Mouse (Mus musculus): ENCODE data around the gene Ogfod2. TPM values are rescaled to one million over a fixed set of nuclear protein-coding genes. Genes with fewer than 3 reads are reported as not detected.

The Ogfod2 gene
- total RNA-seq (2021), result 10 to 100 TPM; 36.3 to 39.2 TPM
- long read RNA-seq, experiment 1, transcript Ogfod2-201 (7 exons, 1,596 nt), result major isoform, 21 of 39 reads
- long read RNA-seq, experiment 1, partial matches to known transcripts, result 1 of 39 reads
- long read RNA-seq, experiment 1, other reads (novel, unspliced or antisense), result 11 of 39 reads
- long read RNA-seq, experiment 2, transcript Ogfod2-201 (7 exons, 1,596 nt), result major isoform, 22 of 36 reads
- long read RNA-seq, experiment 2, partial matches to known transcripts, result 2 of 36 reads
- long read RNA-seq, experiment 2, other reads (novel, unspliced or antisense), result 4 of 36 reads

DNA sequence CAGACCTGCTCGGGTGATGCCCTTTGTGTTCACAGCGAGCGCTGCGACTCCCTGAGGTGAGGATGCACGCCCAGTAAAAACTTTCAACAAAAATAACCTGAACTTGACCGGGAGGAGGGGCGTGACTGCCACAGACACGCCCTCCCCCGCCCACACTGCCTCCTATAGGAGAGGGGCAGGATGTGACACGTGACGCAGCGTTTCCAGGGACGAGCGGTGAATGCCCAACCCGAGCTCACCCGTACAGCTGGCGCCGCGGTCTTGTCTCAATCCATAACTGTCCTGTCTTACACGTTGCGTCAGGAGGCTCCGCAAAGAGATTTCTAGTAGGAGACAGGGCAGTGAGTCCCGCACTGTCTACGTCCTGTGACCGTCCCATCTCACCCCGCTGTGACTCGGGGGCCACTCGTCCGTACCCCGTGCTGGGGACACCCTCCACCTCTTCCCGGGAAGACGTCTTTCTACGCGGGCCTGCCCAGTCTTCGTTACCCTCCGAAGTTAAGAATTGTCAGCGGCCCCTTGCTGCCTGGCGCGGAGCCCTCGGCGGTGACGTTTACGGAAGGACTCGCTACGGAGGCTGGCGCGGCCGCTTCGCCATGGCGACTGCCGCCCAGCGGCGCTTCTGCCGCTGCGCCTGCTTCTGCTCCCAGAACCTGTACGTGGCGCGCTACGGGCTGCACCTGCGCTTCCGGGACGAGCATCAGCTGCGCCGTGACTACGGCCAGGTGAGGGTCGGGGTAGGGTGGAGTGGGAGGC is at the start of gene Ogfod2:
TSS of gene Ogfod2 (plus strand) at position 556 of the 756 bp plus-strand sequence.
- peak; percentile 91 to 92 for DNase-seq (ENCODE audit: low spot score in 2 of 2)

DNA sequence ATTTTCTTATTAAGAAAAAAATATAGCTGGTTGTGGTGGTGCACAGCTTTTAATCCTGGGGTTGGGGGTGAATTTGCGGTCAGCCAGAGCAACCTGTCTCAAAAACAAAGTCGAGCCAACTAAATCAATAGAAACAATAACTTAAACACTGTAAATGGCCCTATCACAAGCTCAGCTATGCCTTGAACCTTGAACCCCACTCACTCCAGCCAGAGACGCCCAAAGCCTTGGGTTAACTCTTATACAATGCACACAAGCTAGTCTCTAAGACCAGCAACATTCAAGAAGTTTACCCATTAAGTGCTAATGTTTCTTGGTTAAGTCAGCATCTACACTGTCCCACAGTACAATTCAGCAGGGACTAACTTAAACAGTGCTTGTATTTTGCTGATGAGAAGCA is 42.4 kb upstream of the Ogfod2 start:
- DNase-seq (ENCODE audit: low spot score in 2 of 2), result no peak

DNA sequence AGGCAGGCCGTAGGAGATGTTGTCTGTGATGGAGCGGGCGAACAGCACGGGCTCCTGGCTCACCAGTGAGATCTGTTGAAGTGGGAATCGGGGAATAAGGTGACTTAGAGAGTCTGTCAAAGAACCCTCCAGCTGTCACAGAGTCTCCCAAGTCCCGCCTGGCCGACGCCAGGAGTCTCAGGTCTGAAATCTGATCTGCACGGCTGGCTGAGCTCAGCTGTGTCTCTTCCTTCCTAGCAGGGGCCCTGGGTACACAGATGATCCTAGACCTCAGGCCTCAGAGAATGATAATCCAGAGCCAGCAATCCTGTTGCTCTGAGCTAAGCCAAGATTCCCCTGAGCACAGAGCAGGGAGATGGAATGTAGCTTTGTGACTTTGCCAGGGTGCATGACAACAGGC is 38.4 kb upstream of the Ogfod2 start:
- no peak for DNase-seq (ENCODE audit: low spot score in 2 of 2)

DNA sequence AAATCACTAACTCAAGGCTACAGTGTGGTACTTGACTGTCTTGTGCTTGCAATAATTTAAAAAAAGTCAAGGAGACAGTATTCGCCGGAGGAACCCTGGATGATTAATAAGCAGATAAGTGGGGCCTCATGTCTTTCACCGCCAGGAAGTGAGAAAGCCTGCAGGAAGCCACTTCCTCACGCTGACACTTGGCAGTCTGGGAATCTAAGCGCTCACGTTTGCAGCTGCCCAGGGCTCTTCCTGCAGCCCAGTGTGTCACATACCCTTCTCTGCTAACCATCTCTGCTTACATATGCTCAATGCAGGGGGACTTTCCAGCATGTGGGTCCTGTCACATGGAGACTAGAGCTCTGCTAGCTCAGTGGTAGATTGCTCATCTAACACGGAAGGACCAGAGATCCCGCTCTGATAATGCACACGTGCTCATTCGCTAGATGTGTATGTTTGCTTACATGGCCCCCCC is 37.2 kb upstream of the Ogfod2 start:
- no peak for DNase-seq (ENCODE audit: low spot score in 2 of 2)

DNA sequence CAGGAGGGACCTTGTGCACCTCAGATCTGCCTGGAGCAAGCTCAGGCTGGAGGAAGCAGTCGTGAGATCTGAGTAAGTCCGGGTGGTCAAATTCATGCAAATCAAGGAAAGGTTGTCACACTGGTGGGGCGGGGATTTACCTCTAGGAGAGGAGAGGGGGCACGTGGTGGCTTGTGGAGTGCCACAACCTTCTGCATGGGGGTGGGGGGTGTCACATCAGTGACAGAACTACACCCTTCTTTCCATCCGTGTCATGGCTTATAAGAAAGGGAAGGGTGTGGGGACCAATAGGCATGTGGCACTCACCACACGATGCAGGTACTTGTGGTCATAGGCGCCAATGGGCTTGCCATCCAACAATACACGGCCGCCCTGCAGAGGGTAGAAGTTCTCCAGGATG is 36.4 kb upstream of the Ogfod2 start:
- DNase-seq (ENCODE audit: low spot score in 2 of 2), result no peak

DNA sequence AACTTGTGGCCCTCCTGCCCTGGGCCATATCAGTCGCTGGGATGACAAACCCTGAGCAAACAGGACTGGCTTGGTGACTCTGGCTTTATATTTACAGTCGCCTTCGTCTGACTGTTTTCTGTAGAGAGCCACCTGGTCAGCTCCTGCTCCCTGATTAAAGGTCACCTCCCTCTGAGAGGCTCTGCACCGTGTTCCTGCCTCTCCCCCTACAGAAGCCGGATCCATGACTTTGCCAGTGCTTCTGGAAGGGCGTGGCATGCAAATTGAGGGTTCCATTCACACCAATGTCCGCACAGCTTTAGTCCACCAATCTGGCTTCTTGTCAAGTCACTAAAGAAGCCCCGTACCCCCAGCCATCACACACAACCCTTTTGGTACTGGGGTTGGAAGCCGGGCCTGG is 35.5 kb upstream of the Ogfod2 start:
- no peak for DNase-seq (ENCODE audit: low spot score in 2 of 2)

DNA sequence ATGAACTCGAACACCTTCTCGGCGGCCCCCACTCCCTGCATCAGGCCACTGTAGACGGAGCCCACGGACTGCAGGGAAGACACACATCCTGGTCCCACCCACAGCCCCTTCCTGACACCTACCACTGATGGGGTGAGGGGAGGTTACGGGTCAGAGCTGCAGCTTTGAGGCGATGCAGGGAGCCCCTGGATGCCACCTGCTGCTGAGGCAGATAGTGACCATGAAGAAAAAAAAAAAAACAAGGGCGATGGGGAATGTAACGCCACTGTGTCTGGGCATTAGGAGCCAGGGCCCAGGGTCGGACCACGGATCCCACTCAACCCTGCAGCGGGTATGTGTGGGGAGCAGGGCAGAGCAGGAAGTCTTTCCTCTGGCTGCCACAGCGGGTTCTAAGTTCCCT is 34.9 kb upstream of the Ogfod2 start:
- DNase-seq (ENCODE audit: low spot score in 2 of 2), result no peak

DNA sequence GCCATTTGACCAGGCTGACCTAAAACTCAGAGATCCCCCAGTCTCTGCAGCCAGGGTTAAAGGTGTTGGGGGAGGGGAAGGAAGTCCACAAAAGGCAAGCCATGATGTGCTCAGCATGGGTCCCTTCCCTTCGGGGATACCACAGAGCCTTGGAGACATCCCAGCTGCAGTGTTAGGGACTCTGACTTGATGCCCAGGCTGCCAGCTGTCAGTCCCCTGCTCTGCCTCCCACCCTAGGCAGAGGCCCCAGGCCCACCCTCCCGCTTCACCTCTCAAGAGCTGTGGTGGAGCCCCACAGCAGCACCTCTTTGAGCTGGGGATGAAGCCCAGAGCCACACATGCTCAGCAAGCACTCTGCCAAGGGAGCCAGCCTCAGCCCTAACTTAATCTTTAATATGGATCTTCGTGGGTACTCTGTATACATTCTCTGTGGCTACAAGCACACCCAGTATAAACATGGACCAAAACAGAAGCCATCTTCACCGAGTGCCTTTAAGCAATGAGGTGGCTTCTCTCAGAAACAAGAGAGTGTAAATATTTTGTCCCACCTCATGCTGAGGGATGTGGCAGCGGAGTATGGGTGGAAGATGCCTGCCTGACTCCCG is 34.1 kb upstream of the Ogfod2 start:
- DNase-seq (ENCODE audit: low spot score in 2 of 2), result no peak

DNA sequence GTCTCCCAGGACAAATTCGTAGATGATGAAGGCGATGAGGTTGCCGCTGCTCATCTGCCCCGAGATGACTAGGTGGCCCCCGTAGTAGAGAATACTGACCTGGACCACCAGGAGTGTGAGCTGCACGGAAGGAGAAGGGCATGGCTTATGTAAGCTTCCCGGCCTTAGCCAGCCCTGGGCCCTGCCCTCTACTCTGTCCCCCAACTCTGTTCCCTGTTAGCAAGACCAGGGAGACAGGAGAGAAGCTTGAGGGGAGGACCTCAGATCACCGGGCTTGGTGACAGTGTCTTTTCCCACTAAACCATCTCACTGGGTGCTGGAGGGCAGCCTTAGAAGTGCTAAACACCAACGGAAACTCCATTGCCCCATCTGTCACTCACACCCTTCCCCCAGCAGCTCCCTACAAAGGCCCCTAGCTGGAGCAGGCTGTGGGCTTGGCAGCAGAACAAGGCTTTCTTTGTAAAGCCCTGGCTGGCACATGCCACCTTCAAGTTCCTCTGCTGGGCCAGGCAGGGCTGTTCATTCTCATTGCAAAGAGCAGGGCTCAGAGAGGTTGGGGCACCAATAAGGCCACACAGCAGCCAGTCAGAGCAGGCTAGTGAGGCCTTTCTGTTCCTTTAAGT is 33.2 kb upstream of the Ogfod2 start:
- peak; percentile 59 to 68 for DNase-seq (ENCODE audit: low spot score in 2 of 2)

DNA sequence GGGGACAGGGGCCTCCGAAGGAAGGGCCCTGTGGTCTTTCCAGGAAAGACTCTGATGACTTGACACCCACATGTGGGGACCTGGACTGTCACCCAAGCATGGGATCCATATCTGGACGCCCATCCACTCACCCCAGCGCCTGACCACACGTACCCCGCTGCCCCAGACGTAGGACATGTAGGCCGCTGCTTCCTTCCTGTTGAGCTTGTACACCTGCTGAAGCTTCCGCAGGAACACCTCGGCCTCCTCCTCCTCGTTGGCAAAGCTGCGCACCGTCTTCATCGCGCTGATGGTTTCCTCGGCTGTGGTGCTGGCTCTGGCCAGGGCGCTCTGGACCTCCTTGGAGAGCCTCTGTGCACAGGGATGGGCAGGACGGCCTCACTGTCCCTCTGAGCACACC is 32.2 kb upstream of the Ogfod2 start:
- no peak for DNase-seq (ENCODE audit: low spot score in 2 of 2)

DNA sequence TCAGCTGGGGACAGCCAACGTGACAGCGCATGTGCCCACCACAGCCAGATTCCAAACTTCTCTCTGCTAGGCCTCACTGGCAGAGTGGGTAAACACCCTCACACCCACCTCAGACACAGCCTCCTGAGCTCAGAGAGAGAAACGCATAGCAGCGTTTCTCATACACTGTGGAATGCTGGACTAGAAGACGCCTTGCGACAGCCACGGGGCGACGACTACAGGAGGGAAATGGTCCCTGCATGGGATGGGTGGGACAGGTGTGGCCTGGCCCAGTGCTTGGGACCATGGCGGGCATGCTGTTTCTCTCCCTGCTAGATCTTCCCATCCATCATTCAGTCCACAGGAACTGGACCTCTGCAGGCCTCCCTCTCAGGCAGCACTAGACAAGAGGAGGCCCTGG is 29.6 kb upstream of the Ogfod2 start:
- no peak for DNase-seq (ENCODE audit: low spot score in 2 of 2)

DNA sequence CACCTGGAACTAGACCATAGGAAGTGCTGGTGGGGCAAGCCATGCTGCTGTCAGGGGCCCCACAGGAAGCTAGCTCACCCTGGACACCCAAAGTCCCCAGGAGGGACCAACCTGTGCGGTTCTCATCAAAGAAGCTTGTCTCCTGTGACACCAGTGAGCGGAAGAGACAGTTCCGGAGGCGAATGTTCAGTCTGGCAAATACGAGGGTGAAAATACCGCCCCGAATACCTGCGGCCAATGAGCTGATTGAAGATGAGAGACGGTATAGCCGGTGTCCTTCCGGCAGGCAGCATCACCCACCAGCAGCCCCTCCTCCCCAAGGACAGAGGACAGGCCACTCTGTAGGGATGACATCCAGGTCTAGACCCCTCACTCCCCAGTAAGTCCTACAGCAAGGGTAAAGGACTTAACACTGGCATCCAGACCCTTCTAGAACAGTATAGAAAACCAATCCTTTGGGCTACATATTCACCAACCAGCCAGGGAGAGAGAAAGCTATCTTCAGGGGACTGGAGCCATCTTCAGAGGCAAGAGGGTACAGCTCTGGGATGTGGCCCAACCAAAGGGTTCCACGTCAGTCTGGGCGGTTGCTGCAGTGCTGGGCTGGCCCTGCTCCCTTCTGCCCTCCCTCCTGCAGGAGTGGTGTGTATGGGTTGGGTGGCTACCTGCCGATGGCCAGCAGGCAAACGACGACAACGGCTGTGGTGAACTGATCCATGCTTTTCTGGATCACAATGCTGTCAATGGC is 29.0 kb upstream of the Ogfod2 start:
- no peak for DNase-seq (ENCODE audit: low spot score in 2 of 2)

DNA sequence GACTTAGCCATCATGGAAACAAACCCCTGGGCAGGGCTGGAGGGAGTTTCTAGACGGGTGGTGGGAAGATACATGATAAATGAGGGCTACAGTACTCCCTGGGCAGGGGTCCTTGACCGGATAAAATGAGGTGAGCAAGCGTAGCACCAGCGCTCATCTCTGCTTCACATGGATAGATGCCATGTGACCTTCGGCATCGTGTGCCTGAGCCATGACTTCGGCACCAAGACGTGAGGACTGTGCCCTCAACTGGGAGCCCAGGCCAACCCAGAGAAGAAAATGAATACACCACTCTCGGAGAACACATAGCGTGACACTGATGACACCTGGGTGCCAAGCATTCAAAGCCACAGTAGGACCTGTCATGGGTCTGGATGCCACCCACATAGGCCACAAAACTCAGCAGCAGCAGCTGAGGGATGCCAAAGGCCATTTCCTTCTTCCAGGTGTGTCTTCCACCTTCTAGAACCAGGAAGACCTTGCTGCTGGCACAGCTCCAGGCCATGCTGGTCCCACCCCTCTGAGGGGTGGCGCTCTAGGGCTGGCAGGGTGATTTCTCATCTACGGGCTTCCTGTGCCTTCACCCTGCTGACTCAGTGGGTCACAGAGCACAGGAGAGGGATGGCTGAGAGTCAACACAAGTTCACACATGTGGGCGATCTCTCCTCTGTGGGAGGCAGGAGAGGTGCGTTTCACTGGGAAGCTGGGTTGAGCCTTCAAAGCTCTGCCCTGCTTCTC is 28.1 kb upstream of the Ogfod2 start:
- no peak for DNase-seq (ENCODE audit: low spot score in 2 of 2)

DNA sequence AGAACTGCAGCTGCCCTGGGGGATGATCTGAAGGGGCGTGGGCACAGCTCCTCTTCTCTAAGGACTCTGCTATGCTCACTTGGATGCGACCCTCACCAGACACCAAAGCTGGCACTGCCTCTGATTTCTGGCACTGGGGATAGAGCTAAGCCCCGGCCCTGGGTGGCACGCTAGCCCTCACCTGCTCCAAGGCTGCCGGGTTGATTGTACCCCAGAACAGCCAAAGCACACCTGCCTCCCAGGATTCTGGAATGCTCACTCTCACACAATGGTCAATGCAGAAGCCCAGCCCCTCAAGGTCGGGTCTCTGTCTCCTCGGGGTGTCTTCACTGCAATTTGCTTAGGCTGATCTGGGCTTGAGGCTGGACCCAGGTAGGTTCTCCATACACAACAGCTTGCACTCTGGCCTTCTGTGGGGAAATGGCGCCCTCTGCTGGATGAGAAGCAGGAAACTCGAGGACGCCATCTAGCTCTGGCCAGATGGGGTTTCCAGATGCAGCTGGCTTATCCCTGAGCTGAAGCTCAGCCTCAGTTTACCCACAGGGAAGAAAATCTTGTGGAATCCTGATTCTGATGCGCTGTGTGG is 27.4 kb upstream of the Ogfod2 start:
- peak; percentile 84 to 94 for DNase-seq (ENCODE audit: low spot score in 2 of 2)

DNA sequence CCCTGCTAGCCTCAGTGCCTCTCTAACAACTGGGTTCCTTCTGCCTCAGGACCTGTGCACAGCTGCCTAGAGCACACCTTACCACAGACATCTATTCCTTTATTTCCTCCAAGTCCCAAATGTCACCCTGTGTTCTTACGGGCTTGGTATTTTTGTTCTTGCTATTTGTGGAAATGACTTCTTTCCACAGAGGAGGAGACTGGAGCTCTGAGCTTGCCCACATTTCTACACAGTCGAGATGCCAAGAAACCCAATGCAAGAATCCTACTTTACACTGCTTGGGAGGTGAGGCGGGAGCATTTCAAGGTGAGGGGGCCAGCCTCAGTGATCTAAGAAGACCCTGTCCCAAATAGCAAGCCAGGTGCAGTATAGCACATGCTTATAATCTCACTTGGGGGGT is 26.6 kb upstream of the Ogfod2 start:
- no peak for DNase-seq (ENCODE audit: low spot score in 2 of 2)

DNA sequence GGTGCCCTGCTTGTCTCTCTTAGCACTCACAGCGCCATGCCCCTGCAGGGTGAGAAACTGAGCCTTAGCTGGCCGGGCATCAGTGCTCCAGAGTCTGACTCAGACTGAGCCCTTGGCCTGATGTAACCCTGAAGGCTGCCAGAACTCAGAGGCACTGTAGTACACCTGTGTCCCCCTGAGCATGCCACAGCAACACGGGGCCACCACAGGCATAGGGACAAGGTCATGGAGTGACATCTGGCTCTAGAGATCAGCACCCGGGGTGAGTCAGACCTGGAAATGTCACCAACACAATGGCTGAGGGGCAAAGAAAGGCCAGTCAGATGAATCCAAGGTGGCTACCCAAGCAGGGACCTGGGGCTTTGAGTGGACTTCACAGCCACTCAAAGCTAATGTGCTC is 25.2 kb upstream of the Ogfod2 start:
- no peak for DNase-seq (ENCODE audit: low spot score in 2 of 2)

DNA sequence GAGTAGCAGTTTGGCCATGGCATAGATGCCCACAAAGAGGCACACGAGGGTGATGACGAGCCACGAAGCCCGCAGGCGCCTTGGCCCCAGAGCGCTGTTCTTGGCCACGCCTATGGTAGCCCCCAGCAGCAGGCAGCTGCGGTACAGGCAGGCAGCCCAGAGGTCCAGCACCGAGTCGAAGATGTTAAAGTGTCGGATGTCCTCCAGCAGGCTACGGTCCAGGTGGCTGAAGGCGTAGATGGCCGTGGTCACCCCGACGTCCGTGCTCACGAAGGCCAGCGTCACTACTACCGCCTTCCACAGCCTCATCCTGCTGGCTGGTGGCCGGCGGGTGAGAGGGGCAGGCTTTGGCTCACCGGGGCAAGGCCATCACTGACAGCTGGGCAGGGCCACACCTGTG is 22.2 kb upstream of the Ogfod2 start:
- DNase-seq (ENCODE audit: low spot score in 2 of 2), result no peak

DNA sequence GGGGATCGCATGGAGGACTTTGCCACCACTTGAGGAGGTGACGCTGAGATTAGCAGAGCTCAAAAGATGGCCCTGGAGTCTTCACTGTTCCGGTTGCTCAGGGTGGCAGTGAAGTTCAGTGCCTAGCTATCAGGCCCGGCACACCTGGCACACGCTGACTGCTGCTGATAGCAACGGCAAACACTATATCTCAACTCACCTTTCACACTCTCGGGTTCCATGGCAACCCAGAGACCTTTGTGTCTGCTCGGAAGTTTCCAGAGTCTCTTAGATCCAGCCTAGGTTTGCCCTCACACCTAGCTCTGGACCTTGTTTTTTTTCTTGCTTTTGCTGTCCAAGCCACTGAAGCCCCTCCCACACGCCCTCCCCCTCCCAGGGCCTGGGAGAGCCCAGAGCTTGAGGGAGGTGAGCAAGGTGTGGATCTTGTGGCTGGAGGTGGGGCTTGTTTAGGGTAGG is 20.1 kb upstream of the Ogfod2 start:
- no peak for DNase-seq (ENCODE audit: low spot score in 2 of 2)

DNA sequence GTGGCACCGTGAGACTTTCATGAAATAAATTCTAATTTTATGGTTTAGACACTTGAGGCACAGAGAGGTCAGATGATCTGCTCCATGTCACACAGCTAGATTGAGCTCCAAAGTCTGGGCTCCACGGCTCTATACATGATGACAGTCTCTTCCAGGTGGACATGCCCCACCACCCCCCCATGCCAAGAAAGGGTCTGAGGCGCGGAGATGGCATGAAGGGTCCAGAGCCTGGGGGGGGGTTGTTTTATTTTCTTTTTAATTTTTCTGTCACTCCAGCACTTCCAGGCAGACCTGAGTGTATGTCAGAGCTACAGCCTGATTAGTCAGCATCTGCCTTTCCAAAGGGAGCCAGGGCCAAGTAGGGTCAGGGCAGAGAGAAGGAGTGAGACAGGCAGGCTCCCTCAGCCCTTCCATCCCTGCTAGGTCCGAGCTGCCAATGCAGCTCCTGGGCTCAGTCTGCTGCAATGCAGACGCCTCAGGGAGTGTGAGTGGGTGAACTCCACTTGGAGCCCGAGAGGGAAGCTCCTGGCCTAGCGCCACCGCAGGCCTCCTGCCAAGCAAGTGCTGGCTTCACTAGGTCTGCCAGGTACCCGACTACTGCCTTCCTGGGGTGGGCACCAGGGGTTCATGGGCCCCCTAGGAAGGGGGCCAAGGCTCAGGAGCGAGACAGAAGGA is 18.8 kb upstream of the Ogfod2 start:
- DNase-seq (ENCODE audit: low spot score in 2 of 2), result peak; percentile 91

Measured in left cerebral cortex, adult 18-20 months (tissue).